Mouse (Mus musculus) olfactory bulb, adult 2 months (tissue): ENCODE measurements at regions not wholly inside any gene's neighbourhood (a gene's known extent, or its start where the extent isn't known, plus 50 kb on each side); places are given as distances from the start of the nearest gene placed in this dataset.

Experiments
- CTCF ChIP-seq: fragments of 200-500 bp; IDR thresholded peaks from 2 replicates; pipeline ENCODE4 v1.5.1; 2012; ENCODE audit warnings: low read depth, mild to moderate bottlenecking, low read length, moderate library complexity; ENCODE audit not compliant: insufficient read depth
- POLR2A ChIP-seq: fragments of 200-500 bp; IDR thresholded peaks from 2 replicates; pipeline ENCODE4 v1.6.1; 2012; ENCODE audit warnings: mild to moderate bottlenecking, low read depth, low read length, moderate library complexity; ENCODE audit not compliant: insufficient read depth

- TF ChIP-seq CTCF (no peak), POLR2A (no peak)
These were observed 311.3 kb upstream of the Runx1 start for GRCm38 (mm10) chr16:93137249-93137648.
